Comparison of ENCODE assay signal across 7 mouse cellular contexts in the genomic region with DNA sequence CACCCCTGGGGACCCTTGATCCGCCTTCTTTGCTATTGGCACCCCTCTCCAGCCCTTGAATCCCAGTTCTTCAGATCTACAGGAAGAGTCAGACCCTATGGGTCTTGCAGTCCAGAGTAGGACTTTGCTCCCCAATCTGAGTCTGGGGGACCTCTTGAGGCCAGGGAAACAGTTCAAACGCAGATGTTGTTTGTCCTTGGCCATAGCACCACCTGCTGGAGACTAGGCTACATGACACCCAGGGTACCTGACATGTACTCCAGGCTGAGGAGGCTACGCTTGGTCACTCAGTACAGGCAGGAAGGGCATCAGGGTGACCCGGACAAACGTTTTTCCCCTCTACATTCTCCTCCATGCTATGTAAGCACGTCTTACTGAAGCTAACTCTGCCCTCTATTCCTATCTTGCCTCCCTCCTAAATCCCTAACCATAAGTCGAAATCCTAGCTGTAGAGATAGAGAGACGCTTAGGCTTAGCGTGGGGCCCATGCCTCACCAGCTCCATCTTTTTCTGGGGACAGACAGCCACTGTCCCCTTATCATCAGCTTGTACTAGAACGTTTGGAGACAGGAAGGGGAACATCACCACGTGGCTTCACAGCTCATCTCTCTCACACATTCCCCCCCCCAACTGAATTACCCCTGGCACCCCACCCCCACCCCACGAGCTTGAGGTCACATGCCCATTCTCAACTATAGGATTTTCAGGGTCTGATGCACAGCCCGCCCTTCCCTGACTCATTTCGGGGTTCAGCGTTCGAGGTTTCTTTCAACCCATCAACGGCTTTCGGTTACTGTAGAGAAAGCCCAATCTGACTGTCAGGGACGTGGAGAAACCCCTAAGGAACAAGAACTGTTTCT. TPM values are rescaled to one million over a fixed set of nuclear protein-coding genes. Genes with fewer than 3 reads are reported as not detected.
DNase-seq lines count a peak whose midpoint lies in the region; ATAC-seq lines count a peak whose summit lies in the region.

No protein-coding gene starts in this region.

- peak; percentile 42; the same call in 1 of the 2 replicates for ATAC-seq in hindbrain, embryonic 15.5 days (ENCODE audit: low FRiP score, low read depth)
- peak; percentile 90 for ATAC-seq in megakaryocyte, adult 5-6 weeks (ENCODE audit: poor library complexity, severe bottlenecking)

- H3K27me3 ChIP-seq in hindbrain, embryonic 15.5 days = no peaks in the 10 kb centered on the region

- H3K36me3 ChIP-seq in hindbrain, embryonic 15.5 days = no peaks in the 10 kb centered on the region

- 58% methylated on average over 19 of the region's 19 CpGs for WGBS in hindbrain, embryonic 15.5 days

- H3K4me3 ChIP-seq in hindbrain, embryonic 15.5 days = no peak overlapping the region

- no peaks in the 10 kb centered on the region for H3K9me3 ChIP-seq in hindbrain, embryonic 15.5 days

- DNase-seq in WW6 (ENCODE audit: low read depth, low spot score) = peak; percentile 59
- peak; percentile 14 for DNase-seq in cerebellum, adult 9-11 months
- DNase-seq in frontal cortex, postnatal 25 days (ENCODE audit: low spot score in 2 of 2) = peak; percentile 75 to 80
- peak; percentile 71 to 87 for DNase-seq in layer of hippocampus, postnatal 25 days (ENCODE audit: extremely low spot score in 1 of 2, low spot score in 1 of 2)
- peak; percentile 57 to 58 for DNase-seq in right cerebral cortex, postnatal 36 days (ENCODE audit: low spot score in 2 of 2)

- no peak overlapping the region for H3K4me2 ChIP-seq in hindbrain, embryonic 15.5 days

- no peak overlapping the region for H3K9ac ChIP-seq in hindbrain, embryonic 15.5 days

- H3K27ac ChIP-seq in hindbrain, embryonic 15.5 days (replicated peaks) = no peak overlapping the region

- H3K4me1 ChIP-seq in hindbrain, embryonic 15.5 days (replicated peaks) = peaks cover 23% of the 10 kb centered on the region

RNA-seq across cellular contexts. Expression of gene Ccr7, which starts 4.7 kb away (rescaled TPM):
- polyA plus RNA-seq in hindbrain, embryonic 15.5 days (2015; fragmentation: Nextera tagmentation; extraction: Ambion mirVana) = 0.08 TPM in 2 replicates
- total RNA-seq in layer of hippocampus, postnatal 25 days (2021) = not detected
- 0.39 and 0.45 TPM in 2 replicates for total RNA-seq in megakaryocyte, adult 5-6 weeks (2015)
- 0.18 TPM in 1 of 2 replicates, not detected in the other for total RNA-seq in megakaryocyte, adult 5-6 weeks (2017)

Comparison
In these comparisons a context has a peak if more than half of its experiments do, and no peak if none do; other contexts are left out.
1. DNase-seq: peak in every context shown above with its lines; median percentile 79 in layer of hippocampus, postnatal 25 days; 78 in frontal cortex, postnatal 25 days; 59 in WW6; 58 in right cerebral cortex, postnatal 36 days; 14 in cerebellum, adult 9-11 months.